Mouse (Mus musculus): ENCODE data around the gene Trub1.

DNA sequence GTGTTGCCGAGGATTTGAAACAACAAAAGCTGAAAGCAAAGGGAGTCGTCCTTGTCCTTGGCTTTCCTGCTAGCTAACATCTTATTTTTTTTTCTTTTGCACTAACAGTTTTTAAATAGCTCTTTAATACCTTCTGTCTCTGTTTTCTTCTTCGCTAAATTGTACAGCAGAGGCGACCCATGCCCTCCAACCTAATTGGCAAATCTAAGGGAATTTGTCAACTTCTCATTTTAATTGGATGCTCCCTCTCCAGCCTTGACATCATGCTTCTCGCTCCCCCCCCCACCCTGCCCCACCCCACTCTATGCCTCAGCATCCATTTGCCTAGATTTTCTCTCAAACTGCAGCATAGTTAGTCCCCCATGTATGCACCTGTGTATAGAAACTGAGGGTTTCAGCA lies 83.8 kb downstream of the Trub1 start:
- TF ChIP-seq CTCF (conservative IDR thresholded peaks at IDR 0.05; ENCODE audit: low read length), result no peak
- no peak for TF ChIP-seq POU5F1 (IDR thresholded peaks at IDR 0.05; ENCODE audit: borderline replicate concordance, low read length)
- no peak for TF ChIP-seq NANOG (IDR thresholded peaks at IDR 0.05; ENCODE audit: borderline replicate concordance, low read length)
